Mouse (Mus musculus) megakaryocyte-erythroid progenitor cell, adult 5-6 weeks (primary cell): ENCODE results near the gene Arhgap10. TPM values are rescaled to one million over a fixed set of nuclear protein-coding genes. Genes with fewer than 3 reads are reported as not detected.

Experiments
- ATAC-seq: replicated peaks from 2 replicates; pipeline ENCODE4 v1.8.0; 2016; ENCODE audit warnings: mild to moderate bottlenecking, inconsistent platforms; ENCODE audit not compliant: severe bottlenecking, poor library complexity, low FRiP score, low TSS enrichment
- total RNA-seq, 2 experiments: library from RNA; stranded (forward) in 1 of 2; stranded (reverse) in 1 of 2; fragments of 200-1000, 215-1000 nt in 1 of 2; fragments of >200 nt in 1 of 2; fragmentation: Nextera tagmentation in 1 of 2; gene quantifications; 2 replicates each; pipeline ENCODE4 v1.2.3; 2014 to 2017

The Arhgap10 gene
- total RNA-seq, 2 experiments from 2014 or later, result 13.3 to 18.2 TPM

DNA sequence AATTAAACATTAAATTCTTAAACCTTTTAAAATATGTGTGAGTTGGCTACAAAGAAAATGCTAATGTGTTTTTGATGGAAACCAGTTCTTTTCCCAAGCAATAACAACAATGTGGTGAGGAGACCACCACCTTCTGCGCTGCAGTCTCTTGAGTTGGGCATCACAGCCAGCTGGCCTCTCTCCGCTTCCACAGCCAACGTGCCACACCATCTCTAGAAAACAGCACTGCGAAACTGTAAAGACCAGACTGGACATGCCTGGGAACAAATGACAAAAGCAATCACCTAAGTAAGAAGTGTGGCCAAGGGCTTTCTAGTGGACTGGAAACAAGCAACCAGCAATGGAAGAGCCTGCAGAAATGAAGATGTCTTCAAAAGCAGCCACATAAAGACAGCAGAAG is 195.9 kb downstream of the Arhgap10 start:
- ATAC-seq, result no peak

DNA sequence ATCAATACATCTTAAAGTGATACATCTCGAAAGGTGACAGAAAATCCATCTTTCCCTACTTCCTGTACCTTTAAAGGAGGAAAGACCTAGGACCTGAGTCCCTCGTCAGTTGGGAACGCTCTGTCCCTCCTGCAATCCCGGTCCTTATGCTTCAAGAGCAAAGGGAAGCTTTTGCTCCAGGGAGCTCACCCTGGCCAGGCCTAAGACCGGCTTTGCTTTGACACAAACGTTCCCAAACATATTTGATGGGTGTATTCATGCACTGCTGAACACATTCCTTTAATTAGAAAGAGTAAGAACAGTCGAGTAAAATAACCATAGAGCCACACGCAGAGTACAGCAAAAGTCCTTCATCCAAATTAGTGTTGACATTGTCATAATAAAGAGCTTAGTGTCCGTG is 199.2 kb downstream of the Arhgap10 start:
- no peak for ATAC-seq

GRCm38 (mm10) chr8:77317771-77318170 is 200.0 kb downstream of the Arhgap10 start:
- no peak for ATAC-seq

- no peak for ATAC-seq
Measured at GRCm38 (mm10) chr8:77313003-77313402, 204.8 kb downstream of the Arhgap10 start.

GRCm38 (mm10) chr8:77311762-77312161 is 206.0 kb downstream of the Arhgap10 start:
- no peak for ATAC-seq

DNA sequence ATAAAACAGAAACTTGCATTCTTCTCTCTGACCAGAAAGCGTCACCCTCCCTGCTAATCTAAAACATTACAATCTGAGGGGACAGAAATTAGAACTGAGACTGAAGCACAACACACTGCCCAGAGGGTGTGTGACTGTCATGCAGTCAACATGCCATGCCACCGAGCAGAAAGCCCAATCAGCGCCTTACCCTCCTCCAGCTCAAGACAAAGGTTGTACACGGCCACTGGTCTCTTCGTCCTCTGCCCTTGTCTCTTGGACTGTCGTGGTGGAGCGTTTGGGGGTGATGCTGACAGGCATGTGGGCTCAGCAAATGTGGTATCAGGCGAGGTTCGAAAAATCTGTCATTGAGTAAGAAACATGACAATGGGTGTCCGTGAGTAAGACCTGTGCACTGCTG is 207.2 kb downstream of the Arhgap10 start:
- no peak for ATAC-seq

DNA sequence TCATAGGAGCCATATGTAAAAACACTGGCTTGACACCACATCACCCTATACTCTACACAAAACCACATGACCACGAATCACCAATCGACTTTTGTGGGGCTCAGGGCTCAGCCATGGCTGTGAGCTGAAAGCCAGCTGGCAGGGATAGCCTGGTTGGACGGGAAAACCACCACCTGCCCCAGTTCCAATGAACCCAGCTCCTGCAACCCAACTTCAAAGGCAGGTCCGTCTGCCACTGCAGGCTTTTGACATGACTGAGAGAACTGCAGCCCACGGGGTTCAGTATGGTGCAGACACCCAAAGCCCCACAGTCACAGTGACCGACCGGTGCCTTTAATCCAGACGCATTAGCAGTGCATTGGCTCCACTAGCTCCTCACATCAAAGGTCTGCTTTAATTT is 207.7 kb downstream of the Arhgap10 start:
- ATAC-seq, result no peak

GRCm38 (mm10) chr8:77294599-77294998 is 223.2 kb downstream of the Arhgap10 start:
- ATAC-seq, result no peak

GRCm38 (mm10) chr8:77292649-77293048 is 225.1 kb downstream of the Arhgap10 start:
- ATAC-seq, result no peak

DNA sequence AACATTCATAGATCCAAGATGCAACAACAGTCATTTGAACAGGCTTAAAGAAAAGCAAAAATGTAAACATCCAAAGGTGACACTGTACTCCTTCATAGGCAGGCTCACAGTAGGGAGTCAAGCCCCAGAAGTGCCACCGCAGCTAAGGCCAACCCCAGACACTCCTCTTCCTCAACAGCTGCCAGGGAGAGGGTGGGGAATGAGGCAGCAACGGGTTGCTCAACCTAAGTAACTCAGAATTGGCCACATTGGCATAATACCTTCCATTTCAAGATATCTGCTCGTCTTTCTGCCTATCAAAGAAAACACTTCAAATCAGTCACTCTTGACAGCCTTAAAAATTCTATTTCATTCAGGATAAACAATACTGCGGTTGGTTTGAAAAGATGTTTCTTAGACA is 225.6 kb downstream of the Arhgap10 start:
- no peak for ATAC-seq

- ATAC-seq, result no peak
Measured at GRCm38 (mm10) chr8:77288492-77288891, 229.3 kb downstream of the Arhgap10 start.

- ATAC-seq, result no peak
Measured at GRCm38 (mm10) chr8:77288065-77288464, 229.7 kb downstream of the Arhgap10 start.

DNA sequence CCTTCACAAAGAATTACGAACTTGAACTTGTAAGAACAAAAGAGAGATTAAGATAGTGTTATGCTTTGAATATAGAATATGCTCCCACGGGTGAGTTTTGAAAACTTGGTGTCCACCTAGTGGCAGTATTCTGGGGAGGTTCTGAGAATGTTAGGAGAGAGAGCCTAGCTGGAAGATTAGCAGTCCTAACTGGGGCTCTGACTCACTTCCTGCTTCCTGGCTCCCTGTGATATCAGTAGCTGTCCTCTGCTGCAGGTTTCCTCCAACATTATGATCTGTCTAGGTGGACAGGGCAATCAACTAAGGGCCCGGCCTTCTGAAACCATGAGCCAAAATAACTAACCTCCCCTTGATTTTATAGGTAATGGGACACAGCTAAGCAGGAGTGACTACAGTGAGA is 233.3 kb downstream of the Arhgap10 start:
- ATAC-seq, result no peak

DNA sequence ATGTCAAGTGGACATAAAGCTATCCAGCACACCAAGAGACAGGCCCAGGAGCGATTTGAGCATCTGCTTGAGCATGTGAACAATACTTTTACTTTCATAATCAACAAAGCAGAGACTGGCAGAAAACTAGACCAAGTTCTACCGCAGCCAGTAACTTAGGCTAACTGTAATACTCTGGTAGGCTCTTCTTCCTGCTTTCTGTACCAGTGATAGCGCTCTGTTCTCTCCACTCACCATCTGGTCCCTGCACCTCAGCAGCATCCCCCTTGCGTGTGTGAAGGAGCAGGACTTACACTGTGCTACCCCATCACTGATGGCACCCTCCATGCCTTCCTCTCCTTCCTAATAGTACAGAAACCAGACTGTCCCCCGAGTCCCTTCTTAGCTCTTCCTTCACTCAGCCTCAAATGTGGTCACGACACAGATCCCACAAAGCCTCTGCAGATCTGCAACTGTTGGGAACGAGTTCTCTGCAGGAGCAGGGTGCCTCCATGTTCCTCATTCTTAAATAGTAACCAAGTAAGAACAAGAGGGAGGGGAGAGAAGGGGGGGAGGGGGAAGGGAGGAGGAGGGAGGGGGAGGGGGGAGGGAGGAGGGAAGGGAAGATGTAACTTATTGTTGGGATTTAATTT is 235.0 kb downstream of the Arhgap10 start:
- ATAC-seq, result no peak

- ATAC-seq, result no peak
Measured at GRCm38 (mm10) chr8:77279977-77280376, 237.8 kb downstream of the Arhgap10 start.

DNA sequence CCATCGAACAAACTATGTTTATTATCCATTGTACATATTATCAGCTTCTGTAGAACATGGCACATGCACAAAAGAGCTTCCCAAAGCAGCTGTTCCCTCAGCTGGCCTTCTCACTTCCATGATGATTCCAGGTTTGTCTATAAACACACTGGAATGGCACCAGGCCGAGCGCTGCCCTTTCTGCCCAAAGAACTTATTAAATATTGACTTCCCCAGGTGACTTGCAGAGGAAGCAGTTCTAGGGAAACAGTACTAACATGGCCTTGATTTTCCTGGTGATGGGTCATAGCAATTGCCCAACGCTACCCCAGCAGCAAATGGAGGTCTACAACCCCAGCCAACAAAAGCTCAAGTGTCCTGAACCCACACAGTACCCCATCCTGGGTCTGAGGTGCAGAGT is 239.5 kb downstream of the Arhgap10 start:
- no peak for ATAC-seq

GRCm38 (mm10) chr8:77276827-77277226 is 240.9 kb downstream of the Arhgap10 start:
- ATAC-seq, result no peak

DNA sequence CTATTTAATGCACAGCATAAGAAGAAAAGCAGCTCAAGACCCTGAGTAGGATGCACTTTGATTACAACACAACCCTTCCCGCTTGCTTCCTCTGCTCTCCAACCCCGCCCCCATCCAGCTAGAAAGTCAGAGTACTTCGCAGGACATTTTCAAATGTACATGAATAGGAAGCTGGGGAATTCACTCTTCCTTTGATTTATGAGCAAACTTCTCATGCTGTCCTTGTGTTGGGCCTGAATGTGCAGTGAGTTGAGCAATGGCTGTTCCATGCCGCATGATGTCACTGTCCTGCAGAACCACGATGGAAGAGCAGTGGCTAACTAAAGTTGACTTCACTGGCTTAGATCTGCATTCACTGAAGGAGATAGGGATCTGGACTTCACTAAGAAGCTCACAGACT is 242.2 kb downstream of the Arhgap10 start:
- no peak for ATAC-seq

DNA sequence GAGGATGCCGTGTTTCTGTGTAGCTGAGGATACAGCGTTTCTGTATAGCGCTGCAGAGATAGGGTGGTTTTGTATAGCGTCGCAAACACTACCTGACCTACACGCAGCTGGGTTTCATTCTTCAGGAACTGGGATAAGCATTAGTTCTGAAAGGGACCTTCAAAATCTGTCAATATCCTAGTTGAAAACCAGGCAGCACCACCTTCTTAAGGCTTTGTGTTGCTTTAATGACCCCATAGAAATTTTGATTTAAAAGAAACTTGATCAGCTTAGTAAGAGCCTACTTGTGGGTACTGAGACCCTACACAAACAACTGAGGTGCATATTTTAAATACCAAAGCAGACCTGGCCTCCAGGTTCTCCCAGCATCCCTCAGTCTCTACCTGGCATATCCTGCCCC is 245.6 kb downstream of the Arhgap10 start:
- no peak for ATAC-seq

GRCm38 (mm10) chr8:77267941-77268405 is 249.8 kb downstream of the Arhgap10 start:
- no peak for ATAC-seq

- no peak for ATAC-seq
Measured at GRCm38 (mm10) chr8:77262216-77263009, 255.3 kb downstream of the Arhgap10 start.
